Mouse (Mus musculus) hindbrain, embryonic 13.5 days (tissue): ENCODE results near the gene Syt7. TPM values are rescaled to one million over a fixed set of nuclear protein-coding genes. Genes with fewer than 3 reads are reported as not detected.

ENCODE experiments used
- ATAC-seq: fragments of 200-750 bp; cut with Nextera tagmentation; 2 replicates; pipeline ENCODE4 v1.8.0; 2017; ENCODE audit warnings: moderate TSS enrichment; ENCODE audit not compliant: low FRiP score
- H3K27ac ChIP-seq: fragments of 300-500 bp; sonication (generic); 2 replicates; pipeline ENCODE4 v1.5.1; 2015; ENCODE audit warnings: inconsistent platforms, mild to moderate bottlenecking, moderate library complexity
- H3K27me3 ChIP-seq: fragments of 300-500 bp; sonication (generic); 2 replicates; pipeline ENCODE4 v1.6.1; 2015; ENCODE audit warnings: mild to moderate bottlenecking, inconsistent platforms
- H3K36me3 ChIP-seq: fragments of 300-500 bp; sonication (generic); 2 replicates; pipeline ENCODE4 v1.6.1; 2015; ENCODE audit warnings: mild to moderate bottlenecking, inconsistent platforms
- H3K4me1 ChIP-seq: fragments of 300-500 bp; sonication (generic); replicated peaks from 2 replicates; pipeline ENCODE4 v1.6.1; 2015; ENCODE audit warnings: inconsistent platforms
- H3K4me2 ChIP-seq: fragments of 300-500 bp; sonication (generic); 2 replicates; pipeline ENCODE4 v1.6.1; 2015; ENCODE audit warnings: inconsistent platforms, mild to moderate bottlenecking, moderate library complexity
- H3K4me3 ChIP-seq: fragments of 300-500 bp; sonication (generic); 2 replicates; pipeline ENCODE4 v1.5.1; 2015; ENCODE audit warnings: mild to moderate bottlenecking, inconsistent platforms
- H3K9ac ChIP-seq: fragments of 300-500 bp; sonication (generic); 2 replicates; pipeline ENCODE4 v1.6.1; 2015; ENCODE audit warnings: mild to moderate bottlenecking, inconsistent platforms
- H3K9me3 ChIP-seq: fragments of 300-500 bp; sonication (generic); 2 replicates; pipeline ENCODE4 v1.6.1; 2016; ENCODE audit warnings: inconsistent platforms
- WGBS: fragments of 180-500 bp; shearing (Covaris S2); methylation state at CpG from one replicate; pipeline ENCODE4 v1.1.7; 2015; 5-methylcytosine and 5-hydroxymethylcytosine counted together
- polyA plus RNA-seq: library from polyadenylated mRNA; unstranded; fragments of >200 nt; fragmentation: Nextera tagmentation; extraction: Ambion mirVana; gene quantifications from 2 replicates; pipeline ENCODE4 v1.2.1, GENCODE M21; 2015

The Syt7 gene
- polyA plus RNA-seq, result 7.9 and 8.4 TPM in 2 replicates

DNA sequence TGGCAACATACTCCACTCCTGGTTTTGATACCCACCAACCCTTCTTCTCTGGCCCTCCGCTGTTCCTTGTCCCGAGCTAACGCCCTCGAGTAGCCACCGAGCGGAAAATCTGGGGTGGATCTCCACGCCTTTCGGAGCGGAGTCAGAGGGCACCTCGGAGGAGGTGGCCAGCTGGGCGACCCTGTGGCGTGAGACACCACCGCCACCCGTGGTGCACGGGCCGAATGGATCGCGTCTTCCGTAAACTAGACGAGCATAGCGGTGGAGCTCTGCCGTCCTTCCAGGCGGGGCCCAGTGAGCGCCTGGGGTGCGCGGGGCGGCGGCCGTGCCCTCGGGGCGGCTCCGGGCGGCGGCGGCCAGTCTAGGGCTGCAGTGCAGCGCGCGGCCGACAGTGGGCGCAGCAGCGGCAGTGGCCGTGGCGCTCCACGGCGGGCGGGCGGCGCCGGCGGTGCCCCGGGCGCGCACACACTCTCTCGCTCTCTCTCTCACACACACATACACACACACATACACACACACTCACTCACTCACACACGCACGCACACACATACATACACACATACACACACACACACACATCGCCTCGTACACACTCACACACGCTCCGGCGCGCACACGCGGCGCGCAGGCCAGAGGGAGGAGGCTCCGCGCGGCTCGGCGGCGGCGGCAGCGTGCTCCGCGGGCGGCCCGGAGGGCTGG lies at the start of gene Syt7:
TSS of gene Syt7 (plus strand) at position 476 of the 699 bp plus-strand sequence.
- Histone ChIP-seq H3K9ac (peak within 1 kb of the TSS; percentile 91), H3K27me3 (peaks cover 26% of the 10 kb centered on the region), H3K4me1 (peaks cover 47% of the 10 kb centered on the region), H3K4me2 (peak within 1 kb of the TSS; percentile 74), H3K4me3 (peak within 1 kb of the TSS; percentile 70), H3K27ac (peak within 1 kb of the TSS; percentile 72), H3K9me3 (no peaks in the 10 kb centered on the region), H3K36me3 (no peaks in the 10 kb centered on the region)
- under 1% methylated on average over 67 of the region's 78 CpGs for WGBS
- ATAC-seq, result peak; percentile 78

DNA sequence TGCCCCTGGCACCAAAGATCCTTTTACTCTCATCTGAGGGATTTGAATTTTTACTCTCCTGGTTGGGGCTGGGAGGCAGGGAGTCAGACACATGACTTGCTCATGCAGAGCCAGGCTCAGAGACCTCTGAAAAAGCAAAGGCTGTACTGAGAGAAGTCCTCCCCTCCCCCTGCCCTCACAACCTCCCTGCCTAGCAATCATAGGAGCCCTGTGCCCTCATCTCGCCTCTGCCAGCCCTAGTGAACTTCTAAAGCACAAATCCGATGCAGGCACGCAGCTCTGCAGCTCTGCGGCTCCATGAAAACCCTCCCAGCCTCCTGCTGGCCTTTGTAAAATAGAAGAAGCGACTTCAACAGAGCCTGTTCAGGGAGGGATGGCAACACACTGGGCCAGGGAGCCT lies 49.6 kb upstream of the Syt7 start:
- Histone ChIP-seq H3K27ac (no peak overlapping the region), H3K9ac (peak overlapping the region; percentile 14; the same call in 1 of the 2 replicates), H3K36me3 (no peaks in the 10 kb centered on the region), H3K4me1 (peaks cover 23% of the 10 kb centered on the region), H3K27me3 (peaks cover 45% of the 10 kb centered on the region), H3K4me3 (no peak overlapping the region), H3K9me3 (no peaks in the 10 kb centered on the region), H3K4me2 (no peak overlapping the region)
- 9% methylated on average over 5 of the region's 5 CpGs for WGBS
- ATAC-seq, result no peak

DNA sequence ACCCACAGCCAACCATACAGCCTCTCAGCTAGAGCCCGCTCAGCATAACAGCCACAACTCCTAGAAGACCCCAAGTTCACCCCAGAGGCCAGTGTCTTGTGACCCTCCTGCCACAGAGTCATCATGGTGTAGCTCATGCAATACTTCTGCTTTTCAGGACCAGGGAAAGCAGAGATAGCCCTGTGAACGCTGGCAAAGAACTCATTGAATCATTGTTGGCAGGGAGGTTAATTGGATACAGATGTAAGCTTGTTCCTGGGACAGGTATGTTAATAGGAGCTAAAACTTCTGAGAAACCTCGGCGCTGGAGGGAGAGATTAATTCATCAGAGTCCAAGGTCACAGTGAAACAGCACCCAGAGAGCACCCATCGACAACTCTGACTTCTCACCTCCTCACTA lies 48.2 kb upstream of the Syt7 start:
- H3K36me3 ChIP-seq, result no peaks in the 10 kb centered on the region
- H3K4me2 ChIP-seq, result no peak overlapping the region
- peaks cover 49% of the 10 kb centered on the region for H3K27me3 ChIP-seq
- H3K4me1 ChIP-seq, result peaks cover 23% of the 10 kb centered on the region
- WGBS, result 41% methylated on average over 5 of the region's 5 CpGs
- no peaks in the 10 kb centered on the region for H3K9me3 ChIP-seq
- no peak overlapping the region for H3K9ac ChIP-seq
- ATAC-seq, result no peak
- no peak overlapping the region for H3K4me3 ChIP-seq
- no peak overlapping the region for H3K27ac ChIP-seq

DNA sequence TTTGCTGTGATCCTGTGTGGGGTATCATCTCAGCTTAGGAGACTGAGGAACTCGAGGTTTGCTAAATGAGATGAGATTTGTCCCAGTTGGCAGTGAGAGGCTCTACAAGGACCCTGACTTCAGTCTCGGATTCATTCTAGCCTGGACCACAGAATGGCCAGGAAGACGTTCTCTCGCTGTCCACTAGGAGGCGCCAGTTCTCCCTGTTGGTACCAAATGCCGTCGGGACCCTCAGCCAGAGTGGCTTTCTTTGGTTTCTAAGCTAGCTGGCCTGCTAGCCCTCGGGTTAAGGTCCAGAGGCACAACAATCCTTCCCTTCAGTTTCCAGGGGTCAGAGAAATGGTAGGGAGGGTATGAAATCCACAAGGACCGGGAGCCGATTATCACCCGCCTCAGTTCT lies 47.7 kb upstream of the Syt7 start:
- no peak overlapping the region for H3K4me3 ChIP-seq
- H3K9ac ChIP-seq, result no peak overlapping the region
- H3K36me3 ChIP-seq, result no peaks in the 10 kb centered on the region
- H3K27me3 ChIP-seq, result peaks cover 51% of the 10 kb centered on the region
- no peaks in the 10 kb centered on the region for H3K9me3 ChIP-seq
- peaks cover 23% of the 10 kb centered on the region for H3K4me1 ChIP-seq
- H3K27ac ChIP-seq, result no peak overlapping the region
- ATAC-seq, result no peak
- H3K4me2 ChIP-seq, result no peak overlapping the region
- WGBS, result 14% methylated on average over 11 of the region's 11 CpGs

DNA sequence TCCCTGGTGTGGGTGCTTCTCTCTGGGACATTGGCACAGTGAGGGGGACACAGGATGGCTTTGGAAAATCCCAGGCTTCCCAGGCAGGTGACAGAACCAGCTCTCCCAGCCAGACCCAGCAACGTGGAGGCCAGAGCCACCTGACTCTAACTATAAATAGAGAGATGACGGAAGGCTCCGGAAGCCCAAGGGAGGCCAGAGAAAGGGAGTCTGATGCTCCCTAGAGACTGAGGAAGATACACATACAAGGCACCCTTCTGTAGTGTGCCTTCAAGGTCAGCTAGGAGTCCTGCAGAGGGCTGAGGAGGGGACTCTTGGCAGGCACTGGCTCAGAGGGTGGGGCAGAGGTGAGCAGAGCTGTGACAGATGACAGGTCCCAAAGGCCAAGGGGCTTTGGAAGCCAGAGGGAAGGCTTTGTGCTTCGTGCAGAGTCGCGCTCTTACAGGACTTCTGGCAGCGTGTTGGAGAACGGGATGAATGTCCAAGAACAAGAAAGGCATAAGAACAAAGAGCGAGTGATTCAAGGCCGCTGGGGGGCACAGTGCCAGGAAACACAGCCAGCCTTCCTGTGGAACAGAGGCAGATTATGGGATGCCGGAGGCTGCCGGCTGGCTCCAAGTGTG lies 47.0 kb upstream of the Syt7 start:
- Histone ChIP-seq H3K4me3 (no peak overlapping the region), H3K27me3 (peaks cover 47% of the 10 kb centered on the region), H3K9me3 (no peaks in the 10 kb centered on the region), H3K4me1 (peaks cover 26% of the 10 kb centered on the region), H3K4me2 (no peak overlapping the region), H3K27ac (peak overlapping the region; percentile 70), H3K9ac (peak overlapping the region; percentile 19; the same call in 1 of the 2 replicates), H3K36me3 (no peaks in the 10 kb centered on the region)
- peak; percentile 47 for ATAC-seq
- 27% methylated on average over 12 of the region's 12 CpGs for WGBS

DNA sequence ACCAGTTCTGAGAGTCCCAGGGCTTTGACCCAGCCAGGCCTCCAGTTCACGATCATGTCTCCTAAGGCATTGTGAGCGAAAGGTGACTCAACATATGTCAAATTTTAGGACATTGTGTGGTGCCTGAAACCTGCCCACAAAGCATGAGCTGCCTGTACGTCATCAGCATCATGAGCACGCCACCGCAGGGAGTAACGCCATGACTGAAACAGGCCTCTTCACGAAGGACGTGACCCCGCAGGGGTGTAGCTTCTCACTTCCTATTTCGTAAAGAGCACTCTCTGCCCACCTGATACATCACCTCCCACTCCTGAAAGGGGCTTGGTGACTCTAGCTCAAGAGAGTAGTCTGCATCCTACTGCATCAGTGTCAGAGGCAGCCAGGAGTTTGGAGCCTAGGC lies 45.0 kb upstream of the Syt7 start:
- Histone ChIP-seq H3K4me2 (no peak overlapping the region), H3K9ac (no peak overlapping the region), H3K4me3 (no peak overlapping the region), H3K36me3 (no peaks in the 10 kb centered on the region), H3K27ac (no peak overlapping the region), H3K27me3 (peaks cover 35% of the 10 kb centered on the region), H3K4me1 (peaks cover 26% of the 10 kb centered on the region), H3K9me3 (no peaks in the 10 kb centered on the region)
- WGBS, result 84% methylated on average over 10 of the region's 10 CpGs
- no peak for ATAC-seq

DNA sequence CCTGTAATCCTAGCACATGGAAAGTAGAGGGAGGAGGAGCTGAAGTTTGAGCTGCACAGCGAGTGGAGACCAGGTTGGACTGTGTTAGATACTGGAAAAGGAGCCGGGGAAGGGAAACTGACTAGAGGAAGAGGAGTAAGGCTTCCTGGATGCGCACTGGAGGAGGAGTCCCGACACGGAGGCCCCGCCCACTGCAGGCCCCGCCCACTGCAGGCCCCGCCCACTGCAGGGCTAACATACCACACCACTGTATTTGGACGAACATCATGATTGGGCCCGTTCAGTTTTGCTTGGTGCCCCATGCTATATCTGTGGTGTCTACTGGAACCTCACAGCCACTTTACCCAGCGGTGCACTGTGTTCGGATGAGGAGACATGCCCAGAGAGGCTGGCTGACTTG lies 43.2 kb upstream of the Syt7 start:
- no peak overlapping the region for H3K4me2 ChIP-seq
- ATAC-seq, result no peak
- peaks cover 22% of the 10 kb centered on the region for H3K4me1 ChIP-seq
- no peaks in the 10 kb centered on the region for H3K9me3 ChIP-seq
- H3K9ac ChIP-seq, result no peak overlapping the region
- H3K4me3 ChIP-seq, result no peak overlapping the region
- no peak overlapping the region for H3K27ac ChIP-seq
- H3K27me3 ChIP-seq, result peaks cover 22% of the 10 kb centered on the region
- 46% methylated on average over 12 of the region's 12 CpGs for WGBS
- H3K36me3 ChIP-seq, result no peaks in the 10 kb centered on the region

DNA sequence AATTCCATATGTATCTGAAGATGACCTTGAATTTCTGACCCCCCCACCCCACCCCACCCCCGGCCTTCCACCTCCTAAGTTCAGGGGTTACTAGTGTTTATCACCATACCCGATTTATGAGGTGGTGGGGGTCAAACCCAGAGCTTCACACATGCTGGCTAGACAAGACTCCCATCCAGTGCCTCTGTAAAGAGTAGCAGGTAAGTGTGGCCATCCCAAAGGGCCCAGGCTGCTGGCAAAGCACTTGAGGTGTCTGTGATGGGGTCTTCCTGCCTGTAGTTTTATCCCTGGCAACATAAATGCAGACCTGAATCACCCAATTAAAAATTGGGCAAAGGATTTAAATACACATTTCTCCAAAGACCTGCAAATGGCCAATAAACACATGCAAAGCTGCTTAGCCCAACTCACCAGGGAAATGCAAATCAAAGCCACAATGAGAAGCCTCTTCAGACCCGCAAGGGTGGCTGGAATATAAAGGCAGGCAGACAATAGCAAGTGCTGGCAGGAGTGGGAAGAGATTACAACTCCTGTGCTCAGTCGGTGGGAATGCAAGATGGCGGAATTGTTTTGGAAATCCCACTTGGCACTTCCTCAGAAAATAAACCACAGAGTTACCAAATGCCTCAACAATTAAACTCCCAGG lies 41.1 kb upstream of the Syt7 start:
- H3K9me3 ChIP-seq, result no peaks in the 10 kb centered on the region
- no peak overlapping the region for H3K27ac ChIP-seq
- H3K36me3 ChIP-seq, result no peaks in the 10 kb centered on the region
- no peak overlapping the region for H3K4me2 ChIP-seq
- WGBS, result 48% methylated on average over 5 of the region's 5 CpGs
- no peak overlapping the region for H3K9ac ChIP-seq
- ATAC-seq, result no peak
- H3K27me3 ChIP-seq, result peaks cover 21% of the 10 kb centered on the region
- H3K4me1 ChIP-seq, result peaks cover 6% of the 10 kb centered on the region; the same call in 1 of the 2 replicates
- no peak overlapping the region for H3K4me3 ChIP-seq

DNA sequence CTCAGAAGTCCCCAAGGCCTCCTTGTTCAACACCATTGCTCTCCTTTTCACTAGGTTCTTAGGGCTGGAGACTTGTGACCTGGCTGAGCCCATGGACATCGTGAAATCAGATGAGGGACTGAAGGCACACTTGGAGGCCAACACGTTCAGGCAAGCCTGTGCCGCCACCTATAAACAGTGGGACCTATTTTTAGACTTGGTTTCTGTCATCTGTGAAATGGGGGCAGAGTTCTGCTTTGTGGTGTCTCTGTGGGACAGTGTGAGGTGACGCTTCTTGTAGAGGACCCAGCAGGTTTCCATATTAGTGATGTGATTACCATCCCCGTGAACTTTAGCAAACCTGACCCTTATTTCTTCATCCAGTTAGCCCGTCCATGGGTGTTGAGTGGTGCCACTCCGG lies 36.7 kb upstream of the Syt7 start:
- Histone ChIP-seq H3K4me3 (no peak overlapping the region), H3K9me3 (no peaks in the 10 kb centered on the region), H3K4me2 (no peak overlapping the region), H3K4me1 (peaks cover 16% of the 10 kb centered on the region), H3K27me3 (no peaks in the 10 kb centered on the region), H3K36me3 (no peaks in the 10 kb centered on the region), H3K27ac (no peak overlapping the region), H3K9ac (no peak overlapping the region)
- no peak for ATAC-seq
- 92% methylated on average over 7 of the region's 7 CpGs for WGBS

DNA sequence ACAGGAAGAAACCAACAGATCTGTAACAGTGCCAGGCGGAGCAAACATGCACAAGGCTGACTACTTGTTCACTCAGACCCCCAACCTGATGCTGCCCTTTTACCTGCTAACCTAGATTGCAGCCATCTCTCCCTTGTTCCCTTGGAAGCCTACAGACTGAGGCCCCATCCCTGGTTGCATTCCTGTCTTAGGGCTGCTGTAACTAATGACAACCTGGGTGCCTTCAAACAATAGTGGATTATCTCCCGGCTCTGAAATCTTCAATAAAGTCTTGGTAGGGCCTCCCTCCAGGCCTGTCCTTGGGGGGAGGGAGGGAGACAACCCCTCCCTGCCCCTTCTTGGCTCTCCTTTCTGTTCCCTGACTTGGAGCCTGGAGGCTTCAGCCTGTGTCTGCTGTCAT lies 34.1 kb upstream of the Syt7 start:
- no peaks in the 10 kb centered on the region for H3K9me3 ChIP-seq
- 35% methylated on average over 2 of the region's 2 CpGs for WGBS
- no peak overlapping the region for H3K4me2 ChIP-seq
- H3K9ac ChIP-seq, result no peak overlapping the region
- peaks cover 19% of the 10 kb centered on the region for H3K4me1 ChIP-seq
- H3K4me3 ChIP-seq, result no peak overlapping the region
- H3K36me3 ChIP-seq, result no peaks in the 10 kb centered on the region
- 0 out of 2 replicates have a peak, but pooled peaks have one; percentile 11 for ATAC-seq
- H3K27me3 ChIP-seq, result no peaks in the 10 kb centered on the region
- no peak overlapping the region for H3K27ac ChIP-seq

DNA sequence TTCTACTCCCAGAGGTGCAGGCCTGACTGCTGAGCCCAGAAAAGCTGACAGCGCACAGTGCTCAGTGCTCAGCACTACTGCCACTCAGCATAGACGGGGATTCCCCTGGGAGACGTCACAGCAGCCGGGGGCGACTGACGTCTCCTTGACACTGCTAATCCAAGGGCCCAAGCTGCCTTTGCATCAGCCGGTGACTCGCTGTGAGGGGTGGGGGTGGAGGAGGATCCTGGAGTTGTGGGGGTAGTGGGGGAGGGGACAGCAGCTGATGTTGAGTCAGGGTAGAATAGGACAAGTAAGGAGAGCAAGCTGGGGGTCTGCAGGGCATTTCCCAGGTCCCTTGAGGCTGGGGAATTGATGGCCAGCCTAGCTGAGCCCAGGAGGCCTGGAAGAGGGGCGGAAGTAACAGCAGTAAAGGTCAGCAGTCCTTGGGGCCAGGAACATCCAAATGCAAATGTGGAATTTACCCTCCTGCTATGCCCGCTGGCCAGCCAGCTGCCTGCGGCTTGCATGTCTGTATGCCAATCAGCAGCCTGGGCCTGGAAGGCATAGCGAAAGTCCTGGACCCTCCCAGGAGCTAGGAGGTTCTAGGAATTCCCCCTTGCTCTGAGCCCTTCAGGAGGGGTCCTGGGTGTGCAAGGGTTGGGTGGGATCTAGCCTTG lies 31.9 kb upstream of the Syt7 start:
- no peaks in the 10 kb centered on the region for H3K36me3 ChIP-seq
- peak overlapping the region; percentile 24; the same call in 1 of the 2 replicates for H3K9ac ChIP-seq
- no peak overlapping the region for H3K4me2 ChIP-seq
- H3K9me3 ChIP-seq, result no peaks in the 10 kb centered on the region
- H3K4me1 ChIP-seq, result peaks cover 22% of the 10 kb centered on the region
- H3K27ac ChIP-seq, result 0 out of 2 replicates have a peak overlapping the region, but pooled peaks have one; percentile 23
- peak; percentile 62; the same call in 1 of the 2 replicates for ATAC-seq
- 5% methylated on average over 12 of the region's 12 CpGs for WGBS
- H3K4me3 ChIP-seq, result no peak overlapping the region
- H3K27me3 ChIP-seq, result peaks cover 4% of the 10 kb centered on the region; the same call in 1 of the 2 replicates
